Mouse (Mus musculus): ENCODE results near the gene Asf1b.
"Not testable (repeated sequence)": the region's sequence is repeated elsewhere in the genome, so short reads cannot be mapped to it uniquely, and the experiment has no call there.

Asf1b gene

DNA sequence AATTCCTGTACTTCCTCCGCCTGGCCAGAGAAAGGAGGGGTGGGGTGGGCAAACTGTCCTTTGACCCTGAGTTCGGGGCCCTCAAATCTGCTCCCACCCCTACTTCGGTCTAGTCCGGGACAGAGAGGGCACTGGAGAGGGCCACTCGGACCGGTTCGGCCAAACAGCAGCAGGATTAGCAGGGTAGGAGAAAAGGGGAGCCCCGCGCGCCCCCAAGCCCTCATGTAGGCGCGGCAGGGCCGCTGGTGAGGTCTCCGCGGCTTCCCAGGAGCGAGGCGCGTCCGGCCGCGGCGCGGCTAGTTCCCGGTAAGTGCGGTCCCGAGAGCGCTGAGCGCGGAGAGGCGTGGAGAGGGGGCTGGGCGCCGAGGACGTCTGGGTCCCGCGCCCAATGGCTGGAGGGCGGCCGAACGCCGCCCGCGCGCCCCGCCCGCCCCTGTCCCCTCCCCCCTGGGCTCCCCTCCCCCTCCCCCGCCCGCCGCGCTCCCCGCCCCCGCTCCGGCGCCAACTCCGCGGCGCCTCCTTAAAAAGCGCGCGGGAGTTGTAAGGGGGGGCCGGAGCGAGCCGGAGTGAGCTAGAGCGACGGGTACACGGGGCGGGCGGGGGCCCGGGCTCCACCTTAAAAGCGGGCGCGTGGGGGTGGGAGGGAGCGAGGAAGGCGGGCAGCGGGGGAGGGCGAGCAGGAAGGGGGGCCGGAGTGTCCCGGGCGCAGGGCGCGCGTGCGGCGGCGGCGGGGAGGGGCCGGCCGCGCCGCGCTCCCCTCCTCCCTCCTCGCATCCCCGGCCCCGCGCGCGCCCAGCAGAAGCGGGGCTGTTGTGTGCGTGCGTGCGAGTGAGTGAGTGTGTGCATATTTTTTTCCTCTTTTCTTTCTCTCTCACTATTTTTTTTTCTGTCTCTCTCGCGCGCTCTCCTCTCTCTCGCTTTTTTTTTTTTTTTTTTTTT, 41.5 kb downstream of the Asf1b start:
- DNase-seq = peak; percentile 85 to 89

DNA sequence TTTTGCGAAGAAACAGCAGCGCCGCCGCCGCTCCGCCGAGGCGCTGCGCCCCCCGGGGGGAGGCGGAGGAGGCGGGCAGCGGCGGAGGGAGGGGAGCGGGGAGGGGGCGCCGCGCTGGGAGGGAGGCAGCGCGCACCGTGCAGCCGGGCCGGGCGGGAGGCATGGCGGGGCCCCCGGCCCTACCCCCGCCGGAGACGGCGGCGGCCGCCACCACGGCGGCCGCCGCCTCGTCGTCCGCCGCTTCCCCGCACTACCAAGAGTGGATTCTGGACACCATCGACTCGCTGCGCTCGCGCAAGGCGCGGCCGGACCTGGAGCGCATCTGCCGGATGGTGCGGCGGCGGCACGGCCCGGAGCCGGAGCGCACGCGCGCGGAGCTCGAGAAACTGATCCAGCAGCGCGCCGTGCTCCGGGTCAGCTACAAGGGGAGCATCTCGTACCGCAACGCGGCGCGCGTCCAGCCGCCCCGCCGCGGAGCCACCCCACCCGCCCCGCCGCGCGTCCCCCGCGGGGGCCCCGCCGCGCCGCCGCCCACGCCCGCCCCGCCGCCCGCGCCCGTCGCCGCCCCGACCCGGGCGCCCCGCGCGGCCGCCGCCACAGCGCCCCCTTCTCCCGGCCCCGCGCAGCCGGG, 42.3 kb downstream of the Asf1b start, which contains the start of gene Samd1:
Samd1 (plus strand) TSS at position 162 of the 631 bp plus-strand sequence.
- peak; percentile 67 to 71 for DNase-seq

DNA sequence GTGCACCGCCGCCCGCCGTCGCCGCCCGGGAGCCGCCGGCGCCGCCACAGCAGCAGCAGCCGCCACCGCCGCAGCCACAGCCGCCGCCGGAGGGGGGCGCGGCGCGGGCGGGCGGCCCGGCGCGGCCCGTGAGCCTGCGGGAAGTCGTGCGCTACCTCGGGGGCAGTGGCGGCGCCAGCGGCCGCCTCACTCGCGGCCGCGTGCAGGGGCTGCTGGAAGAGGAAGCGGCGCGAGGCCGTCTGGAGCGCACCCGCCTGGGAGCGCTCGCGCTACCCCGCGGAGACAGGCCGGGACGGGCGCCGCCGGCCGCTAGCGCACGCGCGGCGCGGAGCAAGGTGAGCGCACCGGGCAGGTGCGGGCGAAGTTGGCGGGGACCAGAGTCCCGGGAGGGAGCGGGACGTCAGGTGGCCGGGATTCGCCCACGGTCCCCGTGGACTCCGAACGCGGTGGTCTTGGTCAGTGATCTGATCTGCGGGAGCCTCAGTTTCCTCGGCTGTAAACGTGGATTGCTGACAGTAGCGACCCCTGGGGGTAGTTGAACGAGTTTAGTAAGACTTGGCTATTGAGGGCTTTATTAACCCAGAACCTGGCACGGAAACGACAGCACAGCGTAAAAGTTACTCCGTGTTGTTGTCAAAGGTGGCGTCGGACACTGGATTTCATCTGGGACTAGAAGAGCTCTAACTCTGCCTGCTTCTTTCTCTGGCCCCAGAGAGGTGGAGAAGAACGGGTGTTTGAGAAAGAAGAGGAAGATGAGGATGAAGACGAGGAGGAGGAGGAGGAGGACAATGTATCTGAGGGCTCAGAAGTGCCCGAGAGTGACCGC, 43.1 kb downstream of the Asf1b start:
- peak; percentile 68 to 70 for DNase-seq

DNA sequence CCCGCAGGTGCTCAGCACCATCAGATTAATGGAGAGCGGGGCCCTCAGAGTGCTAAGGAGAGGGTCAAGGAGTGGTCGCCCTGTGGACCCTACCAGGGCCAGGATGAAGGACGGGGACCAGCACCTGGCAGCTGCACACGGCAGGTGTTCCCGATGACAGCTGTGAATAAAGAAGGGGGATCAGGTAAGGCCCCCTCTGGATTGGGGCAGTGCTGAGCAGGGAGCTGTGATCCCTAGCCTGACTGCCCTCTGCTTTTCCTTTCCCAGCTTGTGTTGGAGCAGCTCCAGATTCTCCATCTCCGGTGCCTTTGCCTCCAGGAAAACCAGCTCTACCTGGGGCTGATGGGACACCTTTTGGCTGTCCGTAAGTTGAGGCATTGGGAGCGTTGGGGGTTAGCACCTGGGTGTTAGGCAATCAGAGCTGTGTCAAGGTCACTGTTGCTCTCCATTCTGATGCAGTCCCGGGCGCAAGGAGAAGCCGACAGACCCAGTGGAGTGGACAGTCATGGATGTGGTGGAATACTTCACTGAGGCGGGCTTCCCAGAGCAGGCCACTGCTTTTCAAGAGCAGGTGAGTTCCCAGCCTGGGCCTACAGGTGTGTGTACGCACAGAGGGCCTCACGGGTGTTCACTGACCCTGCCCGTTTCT, 43.9 kb downstream of the Asf1b start:
- no peak for DNase-seq

DNA sequence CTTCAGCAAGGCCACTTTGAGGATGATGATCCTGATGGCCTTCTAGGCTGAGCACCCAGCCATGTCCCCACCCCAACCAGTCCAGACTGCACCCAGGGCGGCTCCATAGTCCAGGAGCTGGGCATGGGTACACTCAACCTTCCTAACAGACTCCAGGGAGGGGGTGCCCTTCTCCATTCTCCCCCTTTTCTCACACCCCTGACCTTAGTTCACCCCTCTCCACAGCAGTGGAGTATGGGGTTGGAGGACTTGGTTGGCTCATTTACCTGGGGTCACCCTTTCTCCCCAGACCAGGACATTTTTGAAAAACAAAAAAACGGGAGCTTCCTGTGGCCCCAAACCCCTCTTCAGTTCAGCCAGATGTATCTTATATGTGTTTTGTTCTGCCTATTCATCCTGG, 44.5 kb downstream of the Asf1b start:
- DNase-seq = no peak

GRCm38 (mm10) chr8:84001281-84002000, 46.1 kb downstream of the Asf1b start, which contains the start of gene 1700067K01Rik:
Gene 1700067K01Rik, plus strand, starts transcription at chr8:84001502.
- no peak for DNase-seq

DNA sequence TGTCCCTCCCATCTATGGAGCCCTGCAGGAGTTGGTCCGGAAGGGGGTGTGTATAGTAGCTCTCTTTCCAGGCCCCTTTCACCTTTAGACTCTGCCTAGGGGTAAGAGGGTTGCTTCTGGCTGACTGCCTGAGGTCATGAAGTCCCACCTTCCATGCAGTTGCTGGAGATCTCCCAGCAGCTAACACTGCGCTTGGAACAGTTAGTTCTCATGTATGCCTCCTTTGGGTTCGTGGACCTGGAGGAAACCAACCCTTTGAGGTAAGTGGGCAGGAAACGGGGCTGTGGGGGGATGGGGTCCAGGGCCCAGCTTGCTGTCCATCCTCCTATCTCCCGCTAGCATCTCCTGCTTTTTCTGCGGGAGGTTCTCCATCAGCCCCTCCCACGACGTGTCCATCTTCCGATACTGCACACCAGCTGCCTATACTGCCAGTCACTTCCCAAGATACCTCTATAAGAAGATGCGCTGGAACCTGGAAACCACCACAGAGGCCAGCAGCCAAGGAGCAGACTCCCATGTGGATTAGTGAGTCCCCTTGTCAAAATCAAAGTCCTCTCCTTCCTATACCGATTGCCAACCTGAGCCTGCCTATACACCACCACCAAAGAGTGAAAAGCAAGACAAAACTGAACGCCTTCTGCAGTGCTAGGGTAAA, 47.8 kb downstream of the Asf1b start:
- peak in 1 of 2 experiments; percentile 37 for DNase-seq

- DNase-seq = no peak
Measured at GRCm38 (mm10) chr8:84003612-84004246, 48.4 kb downstream of the Asf1b start.

- DNase-seq = peak; percentile 93 to 94
Measured at GRCm38 (mm10) chr8:84004533-84005201, 49.4 kb downstream of the Asf1b start.

- not testable (repeated sequence) for DNase-seq
Measured at GRCm38 (mm10) chr8:84005502-84005901, 50.2 kb downstream of the Asf1b start.

DNA sequence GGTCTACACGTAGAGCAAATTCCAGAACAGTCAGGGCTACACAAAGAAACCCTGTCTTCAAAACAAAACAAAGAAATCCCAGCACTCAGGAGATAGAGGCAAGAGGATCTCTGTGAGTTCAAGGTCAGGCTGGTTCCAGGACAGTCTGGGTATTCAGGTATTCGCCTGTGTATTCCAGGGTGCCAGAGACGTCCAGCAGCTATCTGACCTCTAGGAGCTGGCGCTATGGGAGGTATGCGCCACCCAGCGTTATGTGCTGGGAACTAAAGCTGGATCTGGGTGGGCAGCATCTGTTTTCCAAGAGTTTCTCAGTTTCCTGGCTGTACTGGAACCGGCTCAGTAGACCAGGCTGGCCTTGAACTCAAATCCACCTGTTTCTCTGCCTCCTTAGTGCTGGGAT, 53.1 kb downstream of the Asf1b start:
- DNase-seq = no peak

DNA sequence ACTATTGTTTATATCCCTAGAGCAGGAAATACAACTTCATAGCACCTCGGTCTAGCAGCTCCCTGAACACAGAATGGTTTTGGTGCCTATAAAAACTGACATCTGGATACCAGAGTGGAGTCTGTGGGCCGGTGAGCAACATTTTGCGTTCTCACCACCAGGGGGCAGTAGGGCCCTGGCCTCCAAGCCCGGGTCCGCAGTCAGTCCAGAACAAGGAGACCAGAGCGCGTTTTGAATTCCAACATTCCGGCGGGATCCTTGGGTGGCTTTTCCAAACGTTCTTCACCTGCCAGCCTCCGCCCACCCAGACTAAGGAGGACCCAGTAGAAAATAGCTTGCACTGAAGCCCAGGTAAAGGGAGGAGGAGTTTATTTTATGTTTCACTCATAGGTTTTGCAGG, 54.6 kb downstream of the Asf1b start:
- peak; percentile 92 to 94 for DNase-seq

DNA sequence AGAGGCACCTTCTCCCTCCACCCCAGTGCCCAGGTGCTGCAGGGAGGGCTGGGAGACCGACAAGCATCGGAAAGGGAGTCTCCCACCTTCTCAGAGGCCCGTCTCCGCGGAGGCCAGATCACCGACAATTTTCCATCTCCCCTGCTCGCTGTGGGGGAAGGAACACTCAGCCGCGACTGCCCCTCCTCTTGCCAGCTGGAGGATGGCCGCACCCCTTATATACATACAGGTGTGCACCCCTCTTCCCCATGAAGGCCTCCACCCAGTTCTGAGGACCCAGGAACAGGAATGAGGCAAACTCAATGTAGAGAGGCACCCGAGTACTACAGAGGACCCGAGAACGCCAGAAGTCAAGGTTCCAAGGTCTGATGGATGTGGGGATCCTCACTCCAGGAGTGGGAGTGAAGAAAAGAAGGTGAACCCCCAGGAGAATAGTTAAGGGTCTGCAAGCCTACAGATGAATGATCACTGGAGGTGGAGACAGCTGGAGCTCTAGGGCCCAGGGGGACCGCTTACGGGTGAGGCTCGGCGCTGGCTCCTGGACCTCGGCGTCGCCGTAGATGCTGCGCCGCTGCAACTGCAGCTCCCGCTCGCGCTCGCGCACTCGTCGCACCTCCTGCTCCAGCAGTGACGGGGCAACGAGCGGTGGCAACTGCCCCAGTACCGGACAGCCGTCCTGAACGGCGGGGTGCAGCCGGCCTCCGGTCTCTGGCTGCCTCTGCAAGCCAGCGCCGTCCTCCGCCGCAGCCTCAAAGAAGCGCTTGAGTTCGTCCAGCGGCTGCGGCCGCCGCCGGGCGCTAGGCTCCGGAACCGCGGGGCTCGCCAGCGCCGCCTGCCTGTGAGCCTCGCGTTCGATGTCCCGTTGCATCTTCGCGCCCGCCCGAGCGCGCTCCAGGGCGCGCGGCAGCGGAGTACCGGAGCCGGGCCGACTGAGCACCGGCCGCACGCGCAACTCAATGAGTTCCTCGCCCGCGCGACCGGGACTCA, 55.6 kb downstream of the Asf1b start:
- DNase-seq = peak; percentile 81 to 82

DNA sequence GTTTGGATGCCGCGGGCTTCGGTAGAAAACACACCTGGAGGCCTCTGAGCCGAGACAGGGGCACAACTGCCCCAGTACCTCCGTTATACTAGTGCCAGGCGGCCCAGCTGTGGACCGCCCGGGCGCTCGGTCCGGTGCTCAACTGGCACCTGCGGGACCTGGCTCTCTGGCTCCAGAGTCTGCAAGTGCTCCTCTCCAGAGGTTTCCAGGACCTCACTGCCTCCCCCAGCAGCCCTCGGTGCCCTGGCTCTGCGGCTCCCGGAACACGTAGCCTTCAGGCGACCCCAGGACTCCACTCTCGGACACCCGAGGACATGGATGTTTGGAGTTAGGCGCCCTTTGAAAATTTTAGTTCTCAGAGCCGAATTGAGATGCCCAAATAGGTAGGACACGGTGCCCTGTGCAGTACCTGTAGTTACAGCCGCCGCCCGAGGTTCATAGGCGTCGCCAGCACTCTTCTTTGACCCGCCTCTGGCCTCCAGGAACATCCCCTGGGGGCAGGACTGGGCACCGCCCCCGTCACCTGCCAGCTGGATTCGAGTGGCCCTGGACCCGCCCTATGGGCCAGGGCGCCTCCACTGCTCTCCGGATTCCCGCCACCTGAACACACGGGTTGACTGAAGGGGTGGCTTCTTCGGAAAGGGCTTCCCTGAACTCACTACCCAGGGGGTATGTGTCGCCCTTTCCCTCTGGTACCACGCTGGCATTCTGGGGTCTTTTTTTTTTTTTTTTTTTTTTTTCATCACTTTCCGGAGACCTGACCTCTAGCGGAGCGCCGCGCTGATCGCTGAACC, 56.6 kb downstream of the Asf1b start, which contains the start of gene 2210011C24Rik:
2210011C24Rik (minus strand) TSS at position 467 of the 794 bp plus-strand sequence.
- DNase-seq = no peak

GRCm38 (mm10) chr8:84012499-84013165, 57.3 kb downstream of the Asf1b start:
- DNase-seq = peak in 1 of 2 experiments; percentile 29

GRCm38 (mm10) chr8:84015833-84016232, 60.5 kb downstream of the Asf1b start:
- DNase-seq = no peak

- DNase-seq = no peak
Measured at GRCm38 (mm10) chr8:84019738-84020137, 64.4 kb downstream of the Asf1b start.

Data from cerebellum, postnatal 14 days (tissue).